Comparison of ENCODE assay signal across 18 mouse cellular contexts in genomic region chr19:15583106-15583781, GRCm38 (mm10).
DNase-seq lines count a peak whose midpoint lies in the region; ATAC-seq and TF ChIP-seq lines count a peak whose summit lies in the region.
"Had no signal": no experiment of that assay in that cellular context is flagged by ENCODE, and none has a peak within 500 bp of the region (broad histone marks: within the 10 kb centered on the region; RNA-seq: fewer than 3 reads in every experiment).

No protein-coding gene starts in this region.

- H3K27ac ChIP-seq in hindbrain, embryonic 11.5 days (ENCODE audit: low read depth, low read length) = no peak overlapping the region
- H3K27ac ChIP-seq in hindbrain, postnatal 0 days = no peak overlapping the region
- H3K27ac ChIP-seq in midbrain, embryonic 13.5 days = 0 out of 2 replicates have a peak overlapping the region, but pooled peaks have one; percentile 26
- no peak overlapping the region for H3K27ac ChIP-seq in stomach, postnatal 0 days (replicated peaks)
- H3K27ac ChIP-seq: embryonic facial prominence, embryonic 12.5 days; forebrain, embryonic 15.5 days; heart, adult 2 months; intestine, embryonic 15.5 days had no signal

- no peak for TF ChIP-seq CTCF in hindbrain, postnatal 0 days (IDR thresholded peaks at IDR 0.05; ENCODE audit: low read depth)
- no peak for TF ChIP-seq CTCF in stomach, postnatal 0 days (IDR thresholded peaks at IDR 0.05; ENCODE audit: low read depth)

- peak; percentile 5 for DNase-seq in hindbrain, embryonic 11.5 days (ENCODE audit: low spot score)
- DNase-seq in hindbrain, postnatal 0 days (ENCODE audit: low spot score) = no peak
- DNase-seq in embryo, embryonic 10 days (ENCODE audit: low spot score) = peak; percentile 57
- DNase-seq in embryo, embryonic 9.5 days (ENCODE audit: extremely low spot score) = peak; percentile 25
- DNase-seq in thymus, postnatal 14 days = no peak
- no peak for DNase-seq in gastrocnemius, postnatal 25 days
- no peak for DNase-seq in stomach, postnatal 0 days (ENCODE audit: low spot score)
- DNase-seq: adrenal gland, postnatal 10 days; cerebellum, adult 11 months; cerebellum, adult 9-10 months; cerebellum, postnatal 25 days; heart, adult 2 months; heart, postnatal 36 days had no signal

- no peaks in the 10 kb centered on the region for H3K9me3 ChIP-seq in hindbrain, embryonic 11.5 days (ENCODE audit: control insufficient read depth, low read length)
- no peaks in the 10 kb centered on the region for H3K9me3 ChIP-seq in hindbrain, postnatal 0 days (ENCODE audit: low read length)
- peaks cover 9% of the 10 kb centered on the region for H3K9me3 ChIP-seq in midbrain, embryonic 13.5 days
- no peaks in the 10 kb centered on the region for H3K9me3 ChIP-seq in stomach, postnatal 0 days (ENCODE audit: control insufficient read depth, low read length)
- H3K9me3 ChIP-seq: embryonic facial prominence, embryonic 12.5 days; forebrain, embryonic 15.5 days; heart, embryonic 12.5 days; intestine, embryonic 15.5 days had no signal

- TF ChIP-seq EP300 in stomach, postnatal 0 days (optimal IDR thresholded peaks at IDR 0.05) = no peak

- H3K4me2 ChIP-seq in hindbrain, embryonic 11.5 days (replicated peaks; ENCODE audit: low read depth, low read length) = peak overlapping the region; percentile 17; the same call in 1 of the 2 replicates
- H3K4me2 ChIP-seq in hindbrain, postnatal 0 days (ENCODE audit: low read depth, low read length) = no peak overlapping the region
- H3K4me2 ChIP-seq in midbrain, embryonic 13.5 days (replicated peaks) = peak overlapping the region; percentile 41; the same call in 1 of the 2 replicates
- no peak overlapping the region for H3K4me2 ChIP-seq in stomach, postnatal 0 days (replicated peaks; ENCODE audit: low read depth)
- H3K4me2 ChIP-seq: embryonic facial prominence, embryonic 12.5 days; forebrain, embryonic 15.5 days; heart, embryonic 12.5 days; intestine, embryonic 15.5 days had no signal

- no peak for ATAC-seq in hindbrain, embryonic 11.5 days (ENCODE audit: low FRiP score)
- ATAC-seq in hindbrain, postnatal 0 days = no peak
- ATAC-seq in midbrain, embryonic 13.5 days = 0 out of 2 replicates have a peak, but pooled peaks have one; percentile 22
- ATAC-seq in stomach, postnatal 0 days (ENCODE audit: low FRiP score, low TSS enrichment) = no peak
- ATAC-seq: forebrain, embryonic 15.5 days; intestine, embryonic 15.5 days had no signal

- no peaks in the 10 kb centered on the region for H3K4me1 ChIP-seq in hindbrain, embryonic 11.5 days (replicated peaks; ENCODE audit: control insufficient read depth, insufficient read depth, low read length)
- 0 out of 2 replicates have a peak, but pooled peaks cover 6% of the 10 kb centered on the region for H3K4me1 ChIP-seq in hindbrain, postnatal 0 days (ENCODE audit: insufficient read depth, low read length)
- peaks cover 29% of the 10 kb centered on the region for H3K4me1 ChIP-seq in midbrain, embryonic 13.5 days (replicated peaks)
- no peaks in the 10 kb centered on the region for H3K4me1 ChIP-seq in stomach, postnatal 0 days (replicated peaks; ENCODE audit: control insufficient read depth, insufficient read depth)
- H3K4me1 ChIP-seq: intestine, embryonic 15.5 days had no signal

- no peaks in the 10 kb centered on the region for H3K27me3 ChIP-seq in hindbrain, embryonic 11.5 days (ENCODE audit: control insufficient read depth, insufficient read depth, low read length)
- H3K27me3 ChIP-seq in hindbrain, postnatal 0 days (ENCODE audit: insufficient read depth, low read length) = no peaks in the 10 kb centered on the region
- no peaks in the 10 kb centered on the region; the same call in none of the 2 replicates for H3K27me3 ChIP-seq in midbrain, embryonic 13.5 days
- H3K27me3 ChIP-seq in stomach, postnatal 0 days (ENCODE audit: control insufficient read depth, insufficient read depth, low read length) = no peaks in the 10 kb centered on the region
- H3K27me3 ChIP-seq: embryonic facial prominence, embryonic 12.5 days; forebrain, embryonic 15.5 days; heart, embryonic 12.5 days; intestine, embryonic 15.5 days had no signal

- no peaks in the 10 kb centered on the region for H3K36me3 ChIP-seq in hindbrain, embryonic 11.5 days (ENCODE audit: control insufficient read depth, insufficient read depth, low read length)
- H3K36me3 ChIP-seq in hindbrain, postnatal 0 days (ENCODE audit: insufficient read depth, low read length) = no peaks in the 10 kb centered on the region
- H3K36me3 ChIP-seq in midbrain, embryonic 13.5 days = no peaks in the 10 kb centered on the region
- H3K36me3 ChIP-seq in stomach, postnatal 0 days (ENCODE audit: control insufficient read depth, insufficient read depth, low read length) = no peaks in the 10 kb centered on the region
- H3K36me3 ChIP-seq: embryonic facial prominence, embryonic 12.5 days; forebrain, embryonic 15.5 days; heart, embryonic 12.5 days; intestine, embryonic 15.5 days had no signal

- H3K9ac ChIP-seq in hindbrain, embryonic 11.5 days (ENCODE audit: low read depth, low read length) = no peak overlapping the region
- H3K9ac ChIP-seq in hindbrain, postnatal 0 days (replicated peaks; ENCODE audit: low read length) = no peak overlapping the region
- H3K9ac ChIP-seq in midbrain, embryonic 13.5 days (replicated peaks) = no peak overlapping the region
- H3K9ac ChIP-seq in stomach, postnatal 0 days (ENCODE audit: low read length) = no peak overlapping the region
- H3K9ac ChIP-seq: embryonic facial prominence, embryonic 12.5 days; forebrain, embryonic 15.5 days; heart, embryonic 12.5 days; intestine, embryonic 15.5 days had no signal

- H3K4me3 ChIP-seq in hindbrain, embryonic 11.5 days (ENCODE audit: low read depth, low read length) = no peak overlapping the region
- H3K4me3 ChIP-seq in hindbrain, postnatal 0 days (ENCODE audit: low read length) = no peak overlapping the region
- no peak overlapping the region for H3K4me3 ChIP-seq in midbrain, embryonic 13.5 days (replicated peaks)
- H3K4me3 ChIP-seq in stomach, postnatal 0 days (ENCODE audit: low read depth, low read length) = no peak overlapping the region
- H3K4me3 ChIP-seq: embryonic facial prominence, embryonic 12.5 days; forebrain, embryonic 15.5 days; heart, adult 2 months; heart, embryonic 12.5 days; intestine, embryonic 15.5 days had no signal

- WGBS in hindbrain, embryonic 11.5 days = 31% methylated on average over 8 of the region's 8 CpGs
- WGBS in hindbrain, postnatal 0 days = 28% methylated on average over 8 of the region's 8 CpGs
- WGBS in midbrain, embryonic 13.5 days = 19% methylated on average over 8 of the region's 8 CpGs
- WGBS in stomach, postnatal 0 days = 85% methylated on average over 8 of the region's 8 CpGs

Comparison
In these comparisons a context has a peak if more than half of its experiments do, and no peak if none do; other contexts are left out.
1. DNase-seq: peak in hindbrain, embryonic 11.5 days (single experiment), embryo, embryonic 10 days (single experiment) and embryo, embryonic 9.5 days (single experiment); none in hindbrain, postnatal 0 days (single experiment), thymus, postnatal 14 days (single experiment), gastrocnemius, postnatal 25 days (single experiment) and stomach, postnatal 0 days (single experiment).
2. H3K4me2 ChIP-seq: peak in hindbrain, embryonic 11.5 days (single experiment) and midbrain, embryonic 13.5 days (single experiment); none in hindbrain, postnatal 0 days (single experiment) and stomach, postnatal 0 days (single experiment).